Mouse (Mus musculus) embryo, embryonic 11 days (tissue): ENCODE data around the gene Wdr1.

Experiments
- DNase-seq: peaks from one replicate; pipeline ENCODE4 v3.0.0-alpha.2; 2015

Gene Wdr1

DNA sequence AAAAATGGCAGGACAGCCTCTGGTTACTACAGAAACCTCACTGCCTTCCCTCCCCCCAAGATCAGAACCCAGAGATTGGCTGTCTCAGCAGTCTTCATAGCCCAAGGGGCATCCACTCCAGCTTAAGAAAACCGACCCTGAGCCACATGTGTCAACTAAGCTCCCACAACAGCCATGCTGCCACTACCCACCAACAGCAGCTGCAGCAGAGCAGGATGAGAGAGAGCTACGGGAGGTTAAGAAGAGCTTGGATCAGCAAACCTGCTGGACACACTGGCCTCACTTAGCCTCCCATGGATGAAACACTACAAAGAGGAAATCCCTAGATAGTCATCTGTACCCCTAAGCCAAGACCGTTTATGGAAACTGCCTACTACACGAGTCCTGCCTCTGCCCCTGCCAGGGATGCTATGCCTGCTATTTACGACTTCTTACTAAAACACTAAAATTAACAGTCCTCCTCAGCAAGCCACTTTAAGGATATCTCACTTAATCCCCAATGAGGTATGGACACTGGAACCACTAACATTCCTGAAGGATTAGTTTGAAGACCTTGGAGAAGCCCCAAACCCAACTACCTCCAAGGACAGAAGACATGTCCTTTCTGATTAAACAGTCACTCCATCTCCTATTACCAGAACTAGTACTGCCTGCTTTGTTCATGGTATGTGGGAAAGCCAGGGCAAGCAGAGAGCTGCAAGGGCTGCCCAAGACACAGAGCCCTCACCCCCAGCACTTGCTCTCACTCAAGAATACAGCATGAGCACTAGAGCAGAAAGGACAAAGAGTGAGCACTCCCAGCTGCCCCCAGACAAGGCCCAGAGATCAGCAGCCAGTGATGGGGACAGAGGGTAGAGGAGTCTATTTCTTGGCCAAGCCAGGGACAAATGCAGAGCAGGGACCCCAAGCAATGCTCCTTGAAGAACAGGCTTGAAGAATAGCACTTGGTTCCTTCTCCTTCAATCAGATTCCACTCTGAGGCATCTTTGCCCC is 18.3 kb downstream of the Wdr1 start:
- no peak for DNase-seq

DNA sequence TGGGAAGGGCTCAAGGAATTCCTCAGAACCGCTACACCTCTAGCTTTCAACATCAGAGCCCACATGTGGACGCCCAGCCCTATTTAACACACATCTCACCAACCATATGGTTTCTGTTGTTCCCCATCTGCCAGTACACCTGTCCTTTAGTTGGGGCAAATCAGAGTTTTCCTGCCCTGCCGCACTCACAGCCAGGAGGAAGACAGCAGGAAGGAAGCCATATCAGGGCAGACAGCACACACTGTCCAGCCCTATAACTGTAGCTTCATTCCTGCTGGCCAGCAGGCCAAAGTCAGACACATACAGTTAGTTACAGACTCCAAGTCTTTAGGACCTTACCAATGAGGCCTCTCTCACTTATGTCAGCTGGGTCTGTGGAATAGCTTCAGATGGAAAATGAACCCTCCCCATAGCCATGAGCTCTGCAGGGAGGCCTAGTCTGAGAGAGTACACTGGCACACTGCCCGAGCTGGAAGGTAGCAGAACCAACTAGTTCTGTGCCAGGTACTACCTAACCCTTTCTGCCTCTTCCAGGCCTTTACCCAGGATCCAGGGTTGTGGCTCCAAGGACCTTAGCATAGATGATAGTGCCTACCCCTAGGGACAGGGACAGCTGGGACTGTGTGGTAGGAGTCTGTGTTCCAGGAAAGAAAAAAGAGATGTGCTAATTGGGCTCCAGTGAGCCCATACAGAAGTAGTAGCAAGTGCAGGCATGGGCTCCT is 19.4 kb downstream of the Wdr1 start:
- DNase-seq = no peak

DNA sequence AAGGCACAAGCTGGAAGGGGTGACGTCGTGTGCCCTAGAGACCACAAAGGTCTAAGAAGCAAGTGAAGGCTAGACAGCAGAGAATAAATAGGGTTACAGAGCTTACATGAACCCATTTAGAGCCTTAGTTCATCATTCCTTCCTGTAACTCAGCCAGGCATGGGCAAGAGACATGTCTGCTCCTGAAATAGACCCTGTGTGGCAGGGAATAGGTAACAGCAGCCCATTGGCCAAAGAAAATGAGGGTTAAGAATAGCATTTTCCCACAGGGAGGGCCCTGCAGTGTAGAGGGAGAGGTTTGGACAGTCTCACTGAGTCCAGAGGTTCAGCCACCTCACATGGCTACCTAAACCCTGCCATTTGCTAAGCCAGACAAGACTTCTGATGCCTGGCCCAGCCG is 21.3 kb downstream of the Wdr1 start:
- no peak for DNase-seq

DNA sequence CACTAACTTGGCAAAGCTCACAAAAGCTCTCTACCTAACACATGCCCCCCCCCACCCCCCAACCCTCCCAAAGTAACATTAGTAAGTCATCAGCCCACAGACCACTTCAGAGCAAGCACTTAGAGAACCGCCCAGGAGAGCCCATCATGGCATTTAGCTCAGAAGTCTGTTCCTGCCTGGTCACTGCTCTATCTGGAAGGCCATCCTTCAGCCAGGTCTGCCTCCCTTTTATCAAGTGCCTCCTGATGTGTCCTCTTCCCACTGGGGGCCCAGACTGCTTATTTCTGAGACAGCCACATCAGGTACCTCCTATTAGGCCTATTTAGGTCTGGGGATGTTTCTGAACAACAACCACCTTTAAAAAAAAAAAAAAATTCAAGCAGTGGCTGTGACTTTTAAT is 22.1 kb downstream of the Wdr1 start:
- no peak for DNase-seq

DNA sequence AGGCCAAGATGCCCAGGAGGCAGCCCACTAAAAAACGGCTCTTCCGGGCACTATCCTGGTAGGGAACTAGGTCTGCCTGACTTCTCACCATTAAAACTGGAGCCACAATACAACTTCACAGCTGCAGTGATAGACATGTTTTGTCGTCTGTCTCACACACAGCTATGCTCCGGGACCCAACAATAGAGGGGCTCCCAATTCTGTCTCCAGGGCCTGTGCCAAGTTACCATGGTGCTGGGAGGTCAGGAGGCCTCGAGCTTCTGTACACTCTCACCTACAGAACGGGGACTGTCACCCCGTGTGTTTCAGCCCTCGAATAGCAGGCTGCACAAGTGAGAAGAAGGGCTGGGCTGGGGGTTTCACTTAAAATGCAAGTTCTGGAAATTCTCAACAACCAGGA is 24.5 kb downstream of the Wdr1 start:
- DNase-seq = no peak

DNA sequence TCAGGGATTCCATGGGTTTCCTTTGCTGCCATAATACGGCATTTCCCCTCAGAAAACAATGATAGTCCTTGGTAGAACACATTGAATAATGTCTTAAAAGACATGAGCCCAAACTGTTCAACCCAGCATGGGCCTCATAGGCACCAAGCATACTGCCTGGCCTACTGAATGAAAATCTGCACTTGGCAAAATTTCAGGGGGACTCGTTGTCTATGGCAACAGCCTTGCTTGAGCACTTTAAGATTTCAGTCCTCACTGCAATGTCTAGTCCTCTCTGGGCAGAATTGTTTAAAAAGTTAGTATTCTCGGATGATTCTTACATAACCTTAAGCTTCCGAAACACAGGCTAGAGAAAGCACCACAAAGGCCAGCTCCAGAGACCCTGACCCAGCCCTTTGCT is 25.2 kb downstream of the Wdr1 start:
- no peak for DNase-seq

DNA sequence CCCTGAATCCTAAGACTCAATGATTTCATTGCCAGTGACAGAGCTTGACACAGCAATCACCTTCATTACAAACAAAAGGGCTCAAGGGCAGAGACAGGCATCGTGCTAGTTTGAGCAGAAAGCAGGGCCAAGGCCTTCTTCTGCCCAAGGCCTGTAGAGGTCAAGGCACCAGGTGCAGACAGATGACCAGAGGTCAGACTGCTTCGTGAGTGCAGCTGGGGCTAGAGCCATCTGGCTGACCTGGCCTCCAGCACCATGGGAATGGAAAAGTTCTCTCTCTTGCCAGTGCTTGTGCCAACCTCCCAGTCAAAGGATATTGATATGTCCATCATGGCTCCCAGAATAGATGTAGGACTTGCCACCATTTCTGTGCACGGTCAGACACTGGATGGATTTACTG is 26.2 kb downstream of the Wdr1 start:
- no peak for DNase-seq

DNA sequence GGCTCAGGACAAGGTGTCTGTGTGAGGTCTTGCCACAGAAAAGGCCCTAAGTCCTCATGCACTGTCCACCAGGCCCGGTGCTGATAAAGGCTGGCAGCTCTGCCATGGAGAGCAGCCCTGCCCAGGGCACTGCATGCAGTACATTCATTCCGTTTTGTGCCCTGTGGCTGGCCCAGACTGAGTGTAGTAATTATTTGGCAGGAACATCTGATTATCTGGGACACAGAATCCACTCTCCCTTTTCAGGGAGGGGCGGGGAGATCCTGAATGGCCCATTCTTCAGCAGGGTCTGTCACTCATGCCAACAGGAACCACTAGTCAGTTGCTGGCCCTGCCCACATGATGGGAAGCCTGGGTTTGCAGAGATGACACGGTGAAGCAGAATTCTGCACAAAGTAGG is 30.9 kb downstream of the Wdr1 start:
- no peak for DNase-seq

DNA sequence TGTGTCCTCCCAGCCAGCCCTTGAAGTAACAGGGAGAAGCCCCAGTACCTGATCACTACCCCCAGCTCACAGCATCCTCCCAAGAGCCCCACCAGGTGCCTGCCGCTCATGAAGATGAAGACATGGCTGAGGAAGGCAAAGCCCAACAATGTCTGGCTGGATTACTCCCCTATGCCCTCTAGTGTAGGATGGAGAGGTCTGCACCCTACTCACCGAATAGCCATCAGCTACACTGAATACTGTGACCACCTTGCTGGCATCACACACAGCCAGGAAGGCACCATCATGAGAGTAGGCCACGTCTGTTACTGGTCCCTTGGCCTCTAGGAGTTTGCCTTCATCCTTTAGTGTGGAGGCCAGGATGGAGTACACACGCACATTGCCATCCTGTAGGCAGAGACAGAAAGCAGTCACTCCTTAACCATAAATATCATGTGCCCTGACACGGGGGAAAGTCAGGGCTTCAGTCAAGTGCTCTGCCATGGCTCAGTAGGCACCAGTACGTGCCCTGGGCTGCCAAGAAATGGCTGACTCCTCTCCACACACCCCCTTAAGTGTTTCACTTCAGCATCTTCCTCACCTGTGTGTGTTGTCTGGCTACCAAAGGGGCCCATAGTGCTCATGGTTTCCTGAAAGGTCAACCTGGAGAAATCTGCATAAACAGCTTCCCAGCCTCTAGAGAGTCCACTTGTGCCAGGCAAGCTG is 33.1 kb downstream of the Wdr1 start:
- DNase-seq = peak; percentile 42

DNA sequence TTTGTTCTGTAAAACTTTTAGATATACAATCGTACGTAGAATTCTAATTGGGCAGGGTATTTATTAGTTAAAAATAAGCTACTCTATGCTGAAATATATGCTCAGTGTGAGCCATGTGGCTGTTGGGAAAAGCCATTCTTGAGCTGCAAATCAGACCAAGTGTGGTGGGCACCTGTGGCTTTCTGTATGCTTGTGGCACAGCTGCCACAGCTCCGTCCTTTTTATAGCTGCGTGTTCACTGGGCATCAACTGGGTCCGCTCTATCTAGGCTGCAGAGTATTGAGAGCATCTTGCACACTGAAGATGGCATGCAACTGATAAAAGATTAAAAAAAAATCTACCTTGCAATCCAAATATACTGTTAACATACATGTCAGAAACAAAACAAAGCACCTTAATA is 40.0 kb downstream of the Wdr1 start:
- no peak for DNase-seq

DNA sequence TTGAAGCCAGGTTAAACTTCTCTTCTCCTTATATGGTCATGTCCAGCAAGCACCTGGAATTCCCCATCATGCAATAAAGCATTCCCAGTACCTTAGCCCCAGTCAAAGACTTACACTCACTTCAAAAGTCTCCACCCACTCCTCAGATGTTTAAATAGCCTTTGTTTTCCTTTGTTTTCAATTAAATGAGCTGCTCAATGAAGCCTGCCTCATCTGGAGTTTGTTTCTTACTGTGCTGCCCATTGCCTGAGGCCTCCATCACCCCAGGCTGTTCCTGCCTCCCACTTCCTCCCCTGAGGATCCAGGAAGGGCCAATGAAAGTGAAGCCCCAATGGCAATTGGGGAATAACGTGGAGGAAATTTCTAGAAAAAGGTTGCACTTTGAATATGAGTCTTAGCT is 42.2 kb downstream of the Wdr1 start:
- DNase-seq = no peak

DNA sequence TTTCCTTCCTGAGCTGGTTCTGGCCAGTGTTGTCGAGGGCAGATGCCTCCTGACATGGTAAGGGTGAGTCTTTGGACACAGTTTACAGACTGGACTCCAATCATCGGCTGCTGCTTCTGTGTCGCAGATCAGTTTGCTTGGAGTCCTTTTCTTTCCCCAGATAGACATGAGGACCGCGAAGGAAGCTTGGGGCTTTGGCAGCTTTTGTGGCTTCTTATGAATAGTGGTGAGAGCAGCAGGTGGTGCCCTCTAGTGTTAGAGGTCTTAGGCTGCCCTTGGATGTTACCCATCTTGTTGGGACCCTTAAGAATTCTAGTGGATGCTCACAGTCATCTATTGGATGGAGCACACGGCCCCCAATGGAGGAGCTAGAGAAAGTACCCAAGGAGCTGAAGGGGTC is 46.8 kb downstream of the Wdr1 start:
- DNase-seq = peak; percentile 65

DNA sequence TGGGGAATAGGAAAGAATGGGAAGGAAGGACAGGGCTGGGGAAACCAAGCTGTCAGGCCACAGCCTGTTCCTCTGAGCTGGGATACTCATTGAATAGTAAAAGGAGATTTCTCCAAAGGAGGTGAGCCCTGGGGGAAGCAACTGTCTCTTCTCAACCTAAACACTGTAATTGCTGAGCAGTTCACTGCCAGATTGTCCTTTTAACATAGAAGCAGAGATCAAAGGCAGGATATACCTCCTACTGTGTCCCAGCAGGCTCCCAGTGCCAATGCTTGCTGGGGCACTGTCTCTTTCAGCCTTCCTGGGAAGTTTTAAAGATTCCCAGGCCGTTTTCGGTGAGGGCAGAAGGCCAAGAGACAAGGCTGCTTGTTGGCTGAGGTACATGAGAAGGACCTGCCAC is 50.0 kb downstream of the Wdr1 start:
- DNase-seq = no peak

DNA sequence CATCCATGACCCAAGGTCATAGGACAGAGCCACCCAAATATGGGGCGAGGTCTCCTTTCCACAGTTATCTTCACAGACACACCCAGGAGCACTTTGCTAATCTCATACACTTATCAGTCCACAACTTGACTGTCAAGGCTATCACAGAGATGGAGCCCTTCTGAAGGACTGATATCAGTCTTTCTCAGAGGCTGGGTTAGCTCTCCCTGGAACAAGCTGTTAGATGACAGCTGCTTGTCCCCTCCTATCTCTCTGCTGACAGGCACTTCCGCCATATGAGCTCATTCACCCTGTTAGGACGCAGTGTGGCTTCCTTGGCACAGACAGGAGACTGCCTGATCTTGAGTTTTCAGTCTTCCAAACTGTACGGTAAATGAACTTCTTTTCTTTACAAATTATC is 53.5 kb downstream of the Wdr1 start:
- no peak for DNase-seq

DNA sequence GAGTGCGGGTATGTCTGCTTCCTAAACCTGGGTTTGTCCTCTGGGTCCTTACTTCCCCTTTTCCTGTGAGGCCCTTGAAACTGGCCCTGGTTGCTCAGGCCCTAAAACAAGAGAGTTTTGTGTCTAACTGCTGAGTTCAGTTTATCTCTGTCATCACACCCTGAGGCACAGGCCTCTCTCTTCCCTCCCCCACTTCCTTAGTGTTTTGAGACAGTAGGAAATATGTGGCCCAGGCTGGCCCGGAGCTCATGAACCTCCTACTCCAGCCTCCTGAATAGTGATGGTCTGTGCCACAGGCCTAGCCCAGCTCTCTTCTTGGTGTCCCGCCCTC is 57.6 kb downstream of the Wdr1 start:
- no peak for DNase-seq

DNA sequence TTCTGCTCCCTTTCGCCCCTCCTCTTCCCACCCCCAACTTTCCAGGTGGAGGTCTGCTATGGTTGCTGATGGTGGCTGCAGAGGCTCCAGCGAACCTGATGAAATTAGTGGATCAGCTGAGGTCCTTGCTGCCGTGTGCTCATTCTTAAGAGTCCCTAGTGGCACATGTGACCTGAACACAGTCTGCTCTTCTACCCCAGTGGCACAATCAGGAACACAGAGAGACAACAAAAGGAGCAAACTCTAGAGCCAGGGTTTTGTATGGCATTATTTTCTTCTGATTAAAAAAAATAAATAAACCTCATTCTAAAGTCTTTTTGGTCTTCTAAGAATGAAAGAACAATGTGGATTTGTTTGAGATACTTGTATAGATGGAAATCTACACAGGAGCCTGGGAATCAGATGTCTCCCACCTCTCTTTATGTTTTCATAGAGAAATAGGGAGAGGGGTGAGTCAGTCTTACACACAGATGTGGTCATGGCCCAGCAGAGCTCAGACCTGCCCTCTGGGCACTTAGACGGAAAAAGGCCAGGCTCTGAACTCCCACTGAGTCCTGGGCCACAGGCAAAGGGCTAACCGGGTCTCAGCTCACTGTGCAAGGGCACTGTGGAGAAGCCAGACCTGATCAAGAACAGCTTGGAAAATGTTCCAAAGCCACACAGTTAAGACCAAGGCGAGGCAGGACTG is 58.1 kb downstream of the Wdr1 start:
- no peak for DNase-seq

DNA sequence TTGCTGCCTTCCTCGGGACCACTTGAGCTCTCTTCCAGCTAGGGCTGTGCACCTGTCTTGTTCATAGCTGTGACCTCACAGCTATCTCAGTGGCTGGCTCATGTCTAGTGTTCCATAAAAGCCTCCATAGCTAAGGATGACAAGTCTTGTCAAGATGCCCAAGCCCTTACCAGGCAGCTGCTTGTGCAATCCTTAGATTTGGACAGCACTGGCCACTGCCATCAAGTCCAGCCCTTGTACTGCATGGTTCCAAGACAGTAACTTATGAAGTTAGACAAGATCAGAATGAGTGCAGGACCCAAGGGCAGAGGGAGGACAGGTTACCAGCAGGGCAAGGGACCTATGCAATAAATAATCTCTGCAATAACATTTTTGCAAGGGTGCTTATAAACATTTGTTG is 58.9 kb downstream of the Wdr1 start:
- no peak for DNase-seq

DNA sequence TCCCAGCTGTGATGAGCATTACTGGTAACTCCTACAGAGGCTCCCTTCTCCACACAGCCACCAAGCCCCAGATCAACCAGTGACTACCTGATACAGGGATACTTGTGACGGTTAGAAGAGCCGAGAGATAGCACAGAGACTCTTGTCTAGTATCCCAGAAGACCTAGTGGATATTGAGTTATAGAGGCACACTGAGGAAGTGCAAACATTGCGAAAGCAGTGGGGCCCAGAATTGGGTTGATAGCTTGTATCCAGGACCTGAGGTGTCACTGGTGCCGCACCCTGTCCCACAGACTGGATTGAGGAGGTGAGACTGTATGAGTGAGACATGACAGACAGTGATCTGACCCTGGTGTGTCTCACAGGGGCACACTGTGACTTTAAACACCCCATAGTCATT is 60.0 kb downstream of the Wdr1 start, which contains the start of gene Slc2a9:
Gene Slc2a9 (minus strand): TSS at position 152 of the 400 bp plus-strand sequence.
- DNase-seq = no peak

DNA sequence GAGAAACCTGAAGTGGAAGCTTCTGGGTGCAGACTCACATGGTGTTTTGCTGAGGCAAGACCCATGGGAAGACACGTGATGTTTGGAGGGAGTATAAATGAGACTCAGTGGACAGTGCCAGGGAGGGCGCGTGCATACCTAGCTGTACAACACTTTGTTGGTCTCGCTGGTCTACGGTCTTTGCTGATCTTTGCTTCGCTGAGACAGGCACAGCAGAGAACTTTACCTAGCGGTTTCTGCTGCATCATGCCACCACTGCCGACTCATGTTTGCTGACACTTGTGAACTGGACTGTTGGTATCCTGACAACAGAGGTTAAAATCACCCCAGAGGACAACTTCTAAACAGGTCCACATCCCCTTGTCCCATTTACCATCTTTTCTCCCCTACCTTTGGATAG is 63.0 kb downstream of the Wdr1 start:
- DNase-seq = no peak

DNA sequence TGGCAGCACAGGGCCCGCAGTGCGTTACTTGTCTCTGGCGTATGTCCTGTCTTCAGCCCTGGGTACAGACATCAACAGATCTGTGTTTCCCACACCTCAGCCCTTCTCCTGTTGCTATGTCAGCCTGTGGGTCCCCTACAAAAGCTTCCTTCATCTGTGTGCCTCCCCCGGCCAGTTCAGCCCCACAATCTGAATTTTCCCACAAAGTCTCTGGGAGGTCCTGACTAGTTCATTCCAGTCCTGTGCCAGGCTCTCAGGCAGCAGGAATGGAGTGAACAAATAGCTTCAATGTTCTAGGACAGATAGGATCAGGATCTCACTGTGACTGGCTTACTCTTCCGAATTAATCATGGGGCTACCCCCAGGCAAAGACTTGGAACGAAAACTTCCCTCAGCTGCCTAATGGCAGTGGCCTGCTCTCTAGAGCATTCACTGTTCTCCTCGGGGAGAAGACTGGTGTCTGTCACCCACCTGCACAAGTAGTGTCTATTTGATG is 63.7 kb downstream of the Wdr1 start:
- no peak for DNase-seq

DNA sequence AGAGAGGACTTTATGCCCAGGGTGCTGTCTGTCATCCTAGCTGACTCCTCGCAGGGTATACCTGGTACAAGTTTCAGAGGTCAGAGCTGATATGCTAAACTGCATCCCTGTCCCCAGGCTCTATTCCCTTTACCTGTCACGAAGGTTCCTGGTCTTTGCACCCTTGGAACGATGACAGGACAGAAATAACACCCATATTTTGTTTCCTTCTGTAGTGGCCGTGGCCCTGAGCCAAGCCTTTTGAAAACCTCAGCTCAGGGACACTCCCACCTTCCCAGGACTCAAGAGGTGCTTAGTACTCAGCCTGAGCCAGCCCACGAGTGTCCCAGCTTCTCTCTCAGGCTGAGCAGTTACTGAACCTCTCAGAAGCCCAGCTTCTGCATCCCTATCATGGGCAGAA is 64.5 kb downstream of the Wdr1 start:
- DNase-seq = no peak

DNA sequence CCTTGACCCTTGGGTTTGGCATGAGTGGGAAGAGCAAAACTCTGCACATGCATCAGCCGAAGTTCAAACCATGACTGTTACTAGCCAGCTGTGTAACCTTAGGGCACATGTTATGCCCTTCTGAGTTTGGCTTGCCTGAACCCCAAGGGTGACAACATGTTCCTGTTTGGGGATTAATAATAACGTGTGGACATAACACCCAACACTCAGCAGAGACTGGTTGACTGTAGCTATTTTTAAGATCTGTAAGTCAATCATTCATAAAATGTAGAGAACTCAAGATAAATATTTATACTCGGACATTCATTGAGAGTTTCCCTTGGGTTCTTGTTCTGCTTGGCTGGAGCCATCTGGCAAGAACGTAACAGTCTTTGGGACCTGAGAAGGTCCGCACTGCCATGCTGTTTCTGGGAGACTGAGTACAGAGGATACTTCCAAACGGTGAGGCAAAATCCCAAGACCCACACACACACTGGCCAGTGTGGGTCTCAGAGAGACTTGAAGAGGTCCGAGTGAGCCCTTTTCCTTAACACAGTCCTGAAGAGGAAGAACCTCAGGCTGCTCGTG is 66.4 kb downstream of the Wdr1 start:
- DNase-seq = no peak

DNA sequence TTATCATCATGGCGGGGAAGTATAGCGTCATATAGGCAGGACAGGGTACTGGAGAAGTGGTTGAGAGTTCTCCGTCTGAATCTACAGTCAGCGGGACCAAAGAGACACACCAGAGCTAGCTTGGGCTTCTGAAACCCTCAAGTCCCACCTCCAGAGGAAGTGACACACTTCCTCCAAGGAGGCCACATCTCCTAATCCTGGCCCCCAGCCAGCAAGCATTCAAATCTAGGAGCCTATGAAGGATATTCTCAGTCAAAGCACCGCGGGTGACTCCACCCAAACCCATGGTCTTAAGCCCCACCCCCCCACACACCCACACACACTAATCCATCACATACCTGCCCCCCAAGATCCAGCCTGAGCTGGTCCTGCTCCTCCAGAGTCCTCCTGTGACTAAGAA is 69.1 kb downstream of the Wdr1 start:
- DNase-seq = no peak
